Mouse (Mus musculus): ENCODE results near the gene 1700006A11Rik. TPM values are rescaled to one million over a fixed set of nuclear protein-coding genes. Genes with fewer than 3 reads are reported as not detected.

The 1700006A11Rik gene
- polyA plus RNA-seq, 1 experiment from 2014 or later, result not detected

Other genes starting within 250 kb of the 1700006A11Rik start
- gene Tram1l1, start 105.2 kb downstream of the 1700006A11Rik start, polyA plus RNA-seq (2014; fragmentation: Nextera tagmentation; extraction: Ambion mirVana), result 9.8 and 13.9 TPM in 2 replicates
- not detected in 2 replicates for gene 1700003H04Rik, start 155.1 kb upstream of the 1700006A11Rik start, polyA plus RNA-seq (2014; fragmentation: Nextera tagmentation; extraction: Ambion mirVana)

Measured in embryonic facial prominence, embryonic 14.5 days (tissue).